ENCODE assay signal across 8 mouse cellular contexts in the genomic region with DNA sequence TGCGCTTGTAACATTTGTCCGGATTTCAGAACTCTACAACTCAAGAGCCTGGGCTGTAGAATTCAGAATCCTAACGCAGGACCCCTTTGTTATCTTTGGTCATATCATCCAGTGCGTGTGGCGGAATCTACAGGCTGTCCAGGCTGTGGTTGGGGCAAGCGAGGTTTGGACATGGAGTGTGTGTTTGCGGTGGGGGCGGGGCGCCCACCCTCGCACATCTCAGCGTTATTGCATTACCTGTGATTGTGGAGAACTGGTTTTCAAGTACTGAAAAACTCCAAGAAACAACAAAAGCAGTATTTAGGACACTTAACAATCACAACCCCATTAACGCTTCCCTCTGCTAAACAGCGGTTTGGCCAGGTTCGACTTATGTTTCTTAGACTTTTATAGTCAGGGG. TPM values are rescaled to one million over a fixed set of nuclear protein-coding genes. Genes with fewer than 3 reads are reported as not detected.
DNase-seq lines count a peak whose midpoint lies in the region; ATAC-seq lines count a peak whose summit lies in the region.

No protein-coding gene starts in this region.

- no peaks in the 10 kb centered on the region for H3K36me3 ChIP-seq in kidney, embryonic 14.5 days (ENCODE audit: control insufficient read depth, insufficient read depth, low read length)
- no peaks in the 10 kb centered on the region for H3K36me3 ChIP-seq in embryonic facial prominence, embryonic 14.5 days (ENCODE audit: control insufficient read depth, insufficient read depth, low read length)
- no peaks in the 10 kb centered on the region for H3K36me3 ChIP-seq in neural tube, embryonic 13.5 days

- peak overlapping the region; percentile 87 for H3K4me2 ChIP-seq in kidney, embryonic 14.5 days (replicated peaks; ENCODE audit: low read depth, low read length)
- H3K4me2 ChIP-seq in embryonic facial prominence, embryonic 14.5 days (ENCODE audit: low read depth, low read length): peak overlapping the region; percentile 92
- peak overlapping the region; percentile 88 for H3K4me2 ChIP-seq in neural tube, embryonic 13.5 days

- H3K27me3 ChIP-seq in kidney, embryonic 14.5 days (ENCODE audit: control insufficient read depth, insufficient read depth, low read length): no peaks in the 10 kb centered on the region
- no peaks in the 10 kb centered on the region for H3K27me3 ChIP-seq in embryonic facial prominence, embryonic 14.5 days (replicated peaks; ENCODE audit: control insufficient read depth, insufficient read depth, low read length)
- H3K27me3 ChIP-seq in neural tube, embryonic 13.5 days: no peaks in the 10 kb centered on the region

- no peaks in the 10 kb centered on the region for H3K9me3 ChIP-seq in kidney, embryonic 14.5 days (ENCODE audit: control insufficient read depth, low read length)
- H3K9me3 ChIP-seq in embryonic facial prominence, embryonic 14.5 days (ENCODE audit: control insufficient read depth, low read length): no peaks in the 10 kb centered on the region
- no peaks in the 10 kb centered on the region for H3K9me3 ChIP-seq in neural tube, embryonic 13.5 days

- intact Hi-C loops in left cerebral cortex, postnatal 10 days (cut with DNase I): no loop called here
- intact Hi-C loops in gastrocnemius, postnatal 36 days (cut with DNase I): loop anchor here (5.0 kb wide), 1 partner anchor 712 kb away; no protein-coding TSS in a partner anchor

- peak overlapping the region; percentile 69 for H3K9ac ChIP-seq in kidney, embryonic 14.5 days (ENCODE audit: low read depth, low read length)
- H3K9ac ChIP-seq in embryonic facial prominence, embryonic 14.5 days (ENCODE audit: low read depth, low read length): peak overlapping the region; percentile 60
- H3K9ac ChIP-seq in neural tube, embryonic 13.5 days: peak overlapping the region; percentile 74

- H3K4me1 ChIP-seq in kidney, embryonic 14.5 days (ENCODE audit: control insufficient read depth, insufficient read depth, low read length): peaks cover 3% of the 10 kb centered on the region; the same call in 1 of the 2 replicates
- peaks cover 10% of the 10 kb centered on the region; the same call in 1 of the 2 replicates for H3K4me1 ChIP-seq in embryonic facial prominence, embryonic 14.5 days (ENCODE audit: control insufficient read depth, insufficient read depth, low read length)
- H3K4me1 ChIP-seq in neural tube, embryonic 13.5 days (replicated peaks): peaks cover 40% of the 10 kb centered on the region

- H3K27ac ChIP-seq in kidney, embryonic 14.5 days (ENCODE audit: low read depth, low read length): peak overlapping the region; percentile 76; the same call in 1 of the 2 replicates
- H3K27ac ChIP-seq in embryonic facial prominence, embryonic 14.5 days (replicated peaks; ENCODE audit: low read depth, low read length): peak overlapping the region; percentile 76
- peak overlapping the region; percentile 87 for H3K27ac ChIP-seq in neural tube, embryonic 13.5 days (replicated peaks)

- peak overlapping the region; percentile 88 for H3K4me3 ChIP-seq in kidney, embryonic 14.5 days (ENCODE audit: low read length)
- peak overlapping the region; percentile 90 for H3K4me3 ChIP-seq in embryonic facial prominence, embryonic 14.5 days (ENCODE audit: low read depth, low read length)
- H3K4me3 ChIP-seq in neural tube, embryonic 13.5 days: peak overlapping the region; percentile 94

- 5% methylated on average over 14 of the region's 14 CpGs for WGBS in kidney, embryonic 14.5 days
- 5% methylated on average over 14 of the region's 14 CpGs for WGBS in embryonic facial prominence, embryonic 14.5 days
- WGBS in neural tube, embryonic 13.5 days: 4% methylated on average over 14 of the region's 14 CpGs

- DNase-seq in kidney, adult 11 months: no peak
- DNase-seq in NIH3T3 (ENCODE audit: low read depth): peak; percentile 8
- DNase-seq in embryonic facial prominence, embryonic 14.5 days (ENCODE audit: low spot score): peak; percentile 12
- peak; percentile 44 for DNase-seq in kidney, postnatal 10 days
- DNase-seq in left cerebral cortex, postnatal 10 days (ENCODE audit: extremely low spot score in 1 of 2, low spot score in 2 of 2): no peak
- no peak for DNase-seq in gastrocnemius, postnatal 36 days

- no peak for ATAC-seq in kidney, embryonic 14.5 days (ENCODE audit: low FRiP score, low TSS enrichment)
- no peak for ATAC-seq in embryonic facial prominence, embryonic 14.5 days (ENCODE audit: low read depth)
- no peak for ATAC-seq in neural tube, embryonic 13.5 days (ENCODE audit: low read depth)

RNA-seq across cellular contexts. Expression of gene Dcun1d4, which starts 9.1 kb away (rescaled TPM):
- polyA plus RNA-seq in kidney, embryonic 14.5 days (2014; fragmentation: Nextera tagmentation; extraction: Ambion mirVana): 21.0 and 29.8 TPM in 2 replicates
- polyA plus RNA-seq in embryonic facial prominence, embryonic 14.5 days (2014; fragmentation: Nextera tagmentation; extraction: Ambion mirVana): 25.7 and 26.4 TPM in 2 replicates
- 49.7 and 56.6 TPM in 2 replicates for polyA plus RNA-seq in neural tube, embryonic 13.5 days (2015; fragmentation: Nextera tagmentation; extraction: Ambion mirVana)
- total RNA-seq in left cerebral cortex, postnatal 10 days (2021): 100 to 1,000 TPM; 102 to 110 TPM
- 1 to 10 TPM; 6.7 to 8.9 TPM for total RNA-seq in gastrocnemius, postnatal 36 days (2021)

Comparison
In these comparisons a context has a peak if more than half of its experiments do, and no peak if none do; other contexts are left out.
1. DNase-seq: peak in NIH3T3 (single experiment), embryonic facial prominence, embryonic 14.5 days (single experiment) and kidney, postnatal 10 days (single experiment); none in kidney, adult 11 months (single experiment), left cerebral cortex, postnatal 10 days (0 of 2) and gastrocnemius, postnatal 36 days (0 of 2).
2. Peak in every context shown above with its lines, with median percentiles within 50 percentile points of each other: H3K27ac ChIP-seq, H3K4me2 ChIP-seq, H3K4me3 ChIP-seq and H3K9ac ChIP-seq.